Mouse (Mus musculus) spleen, adult 2 months (tissue): ENCODE results near the gene Sec22c.

Experiments
- CTCF ChIP-seq: fragments of 200-500 bp; IDR thresholded peaks from 2 replicates; pipeline ENCODE4 v1.5.1; 2011; ENCODE audit warnings: mild to moderate bottlenecking, inconsistent platforms; ENCODE audit not compliant: insufficient read depth, insufficient read length, insufficient replicate concordance; ENCODE audit errors: extremely low read depth
- POLR2A ChIP-seq: fragments of 200-500 bp; IDR thresholded peaks from 2 replicates; pipeline ENCODE4 v1.6.1; 2011; ENCODE audit warnings: low read depth, low read length, inconsistent platforms

DNA sequence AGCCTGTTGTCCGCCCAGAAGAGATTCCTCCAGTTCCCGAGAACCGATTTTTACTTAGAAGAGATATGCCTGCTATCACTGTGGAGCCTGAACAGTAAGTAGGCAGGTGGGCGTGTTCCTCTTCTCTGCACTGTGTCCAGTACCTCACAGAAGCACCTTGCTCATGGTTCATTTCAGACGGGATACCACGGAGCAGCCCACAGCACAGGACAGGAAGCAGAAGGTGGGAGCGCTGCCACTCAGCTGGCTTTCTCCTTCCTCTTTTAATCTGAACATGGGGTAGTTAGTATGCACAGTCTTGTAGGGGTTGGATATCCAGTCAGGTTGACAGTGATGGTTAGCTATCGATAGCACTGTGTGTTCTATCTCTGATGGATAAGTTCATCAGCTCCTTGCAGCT is 38.8 kb upstream of the Sec22c start:
- TF ChIP-seq POLR2A (no peak), CTCF (no peak)
